Mouse (Mus musculus): Measurements from ENCODE around the gene Fuz. TPM values are rescaled to one million over a fixed set of nuclear protein-coding genes. Genes with fewer than 3 reads are reported as not detected.
A peak's percentile ranks its signal among the peaks of the same experiment; 100 is the strongest.

The Fuz gene
- polyA plus RNA-seq, 1 experiment from 2014 or later, result 26.4 TPM

DNA sequence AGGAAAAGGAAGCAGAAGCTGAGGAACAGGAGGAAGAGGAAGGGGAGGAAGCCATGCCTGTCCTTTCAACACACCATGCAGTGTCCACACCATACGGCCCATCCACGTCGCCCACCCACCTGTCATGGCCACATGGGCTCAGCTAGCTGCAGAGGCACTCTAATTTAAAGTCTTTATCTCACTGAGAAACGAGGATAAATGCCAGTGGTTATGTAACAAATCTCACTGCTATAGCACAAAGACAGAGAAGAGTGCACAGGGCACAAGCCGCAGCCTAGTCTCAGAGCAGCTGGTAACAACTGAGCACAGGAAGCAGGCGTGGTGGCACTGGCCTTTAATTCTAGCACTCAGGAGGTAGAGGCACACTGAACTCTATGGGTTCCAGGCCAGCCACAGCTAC is 54.0 kb downstream of the Fuz start:
- ATAC-seq (ENCODE audit: insufficient number of reproducible peaks, insufficient read depth, low FRiP score, low read depth), result no peak
- WGBS, result 71% methylated on average over 6 of the region's 6 CpGs
- Histone ChIP-seq H3K4me3 (ENCODE audit: low read depth, low read length) (no peak overlapping the region), H3K27ac (ENCODE audit: low read length) (no peak overlapping the region), H3K4me1 (ENCODE audit: control insufficient read depth, insufficient read depth, low read length) (no peaks in the 10 kb centered on the region; the same call in none of the 2 replicates), H3K9ac (replicated peaks; ENCODE audit: low read depth, low read length) (no peak overlapping the region), H3K27me3 (ENCODE audit: control insufficient read depth, insufficient read depth, low read length) (peaks cover 7% of the 10 kb centered on the region; the same call in 1 of the 2 replicates), H3K4me2 (replicated peaks; ENCODE audit: low read depth, low read length) (no peak overlapping the region), H3K9me3 (ENCODE audit: control insufficient read depth, low read depth, low read length) (no peaks in the 10 kb centered on the region), H3K36me3 (ENCODE audit: control insufficient read depth, insufficient read depth, low read length) (no peaks in the 10 kb centered on the region)

DNA sequence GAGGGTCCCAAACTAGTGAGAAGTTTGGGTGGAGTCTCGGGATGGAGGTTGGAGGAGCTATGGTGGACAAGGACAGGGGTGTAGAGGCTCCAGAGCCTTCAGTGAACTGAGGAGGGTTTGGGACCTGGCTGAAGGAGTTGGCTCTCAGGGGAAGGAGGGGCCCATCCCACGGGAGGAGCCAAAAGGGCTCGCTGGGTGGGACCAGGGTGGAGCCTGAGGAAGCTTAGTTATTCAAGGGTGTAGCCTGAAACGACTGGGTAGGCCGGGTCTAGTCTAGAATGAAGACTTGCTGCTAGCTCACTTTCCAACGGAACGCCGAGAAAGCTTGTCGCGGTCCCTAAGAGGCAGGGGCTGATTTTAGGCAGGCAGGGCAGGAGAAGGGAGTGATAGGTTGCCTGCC is 56.1 kb downstream of the Fuz start:
- Histone ChIP-seq H3K9me3 (ENCODE audit: control insufficient read depth, low read depth, low read length) (no peaks in the 10 kb centered on the region), H3K4me3 (ENCODE audit: low read depth, low read length) (peak overlapping the region; percentile 48), H3K36me3 (ENCODE audit: control insufficient read depth, insufficient read depth, low read length) (no peaks in the 10 kb centered on the region), H3K27me3 (ENCODE audit: control insufficient read depth, insufficient read depth, low read length) (peaks cover 7% of the 10 kb centered on the region; the same call in 1 of the 2 replicates), H3K4me1 (ENCODE audit: control insufficient read depth, insufficient read depth, low read length) (no peaks in the 10 kb centered on the region; the same call in none of the 2 replicates), H3K9ac (replicated peaks; ENCODE audit: low read depth, low read length) (peak overlapping the region; percentile 40; the same call in 1 of the 2 replicates), H3K4me2 (replicated peaks; ENCODE audit: low read depth, low read length) (peak overlapping the region; percentile 91), H3K27ac (ENCODE audit: low read length) (peak overlapping the region; percentile 76)
- WGBS, result under 1% methylated on average over 10 of the region's 10 CpGs
- peak; percentile 86 for ATAC-seq (ENCODE audit: insufficient number of reproducible peaks, insufficient read depth, low FRiP score, low read depth)

MicroRNAs encoded within 50 kb of the gene (microRNA counts, 519-probe panel; counts per million panel counts)
- microRNA mmu-miR-707, result not detected

Small RNA genes within 50 kb of the gene (microRNA-seq; reads per million reads assigned to microRNA genes)
- gene Mir707, result not detected

Other genes with a start within 250 kb of the Fuz start
- 14.0 and 15.8 TPM in 2 replicates for gene Myh14, start 225.2 kb upstream of the Fuz start, polyA plus RNA-seq (2014; fragmentation: Nextera tagmentation; extraction: Ambion mirVana)
- not detected in 2 replicates for gene Izumo2, start 187.3 kb upstream of the Fuz start, polyA plus RNA-seq (2014; fragmentation: Nextera tagmentation; extraction: Ambion mirVana)
- gene Vrk3, start 147.7 kb upstream of the Fuz start, polyA plus RNA-seq (2014; fragmentation: Nextera tagmentation; extraction: Ambion mirVana), result 32.9 and 34.7 TPM in 2 replicates
- gene Zfp473, start 145.0 kb upstream of the Fuz start, polyA plus RNA-seq (2014; fragmentation: Nextera tagmentation; extraction: Ambion mirVana), result 1.9 and 3.0 TPM in 2 replicates
- 54.2 and 56.6 TPM in 2 replicates for gene Nup62, start 80.0 kb upstream of the Fuz start, polyA plus RNA-seq (2014; fragmentation: Nextera tagmentation; extraction: Ambion mirVana)
- gene Il4i1, start 79.7 kb upstream of the Fuz start, polyA plus RNA-seq (2014; fragmentation: Nextera tagmentation; extraction: Ambion mirVana), result 1.2 and 3.0 TPM in 2 replicates
- gene Atf5, start 79.4 kb upstream of the Fuz start, polyA plus RNA-seq (2014; fragmentation: Nextera tagmentation; extraction: Ambion mirVana), result 3.1 and 4.4 TPM in 2 replicates
- 43.6 and 54.9 TPM in 2 replicates for gene Akt1s1, start 47.1 kb upstream of the Fuz start, polyA plus RNA-seq (2014; fragmentation: Nextera tagmentation; extraction: Ambion mirVana)
- 64.6 and 71.8 TPM in 2 replicates for gene Tbc1d17, start 47.0 kb upstream of the Fuz start, polyA plus RNA-seq (2014; fragmentation: Nextera tagmentation; extraction: Ambion mirVana)
- gene Pnkp, start 38.9 kb upstream of the Fuz start, polyA plus RNA-seq (2014; fragmentation: Nextera tagmentation; extraction: Ambion mirVana), result 25.7 and 30.0 TPM in 2 replicates
- 377 and 384 TPM in 2 replicates for gene Ptov1, start 26.3 kb upstream of the Fuz start, polyA plus RNA-seq (2014; fragmentation: Nextera tagmentation; extraction: Ambion mirVana)
- gene Med25, start 3.4 kb upstream of the Fuz start, polyA plus RNA-seq (2014; fragmentation: Nextera tagmentation; extraction: Ambion mirVana), result 65.2 and 79.4 TPM in 2 replicates
- gene Ap2a1, start 33.4 kb downstream of the Fuz start, polyA plus RNA-seq (2014; fragmentation: Nextera tagmentation; extraction: Ambion mirVana), result 67.3 and 72.1 TPM in 2 replicates
- gene Tsks, start 47.1 kb downstream of the Fuz start, polyA plus RNA-seq (2014; fragmentation: Nextera tagmentation; extraction: Ambion mirVana), result 0.17 TPM in 2 replicates
- 24.7 and 25.0 TPM in 2 replicates for gene Cpt1c, start 78.8 kb downstream of the Fuz start, polyA plus RNA-seq (2014; fragmentation: Nextera tagmentation; extraction: Ambion mirVana)
- gene Prmt1, start 90.5 kb downstream of the Fuz start, polyA plus RNA-seq (2014; fragmentation: Nextera tagmentation; extraction: Ambion mirVana), result 165 and 186 TPM in 2 replicates
- 89.2 and 96.0 TPM in 2 replicates for gene Irf3, start 101.6 kb downstream of the Fuz start, polyA plus RNA-seq (2014; fragmentation: Nextera tagmentation; extraction: Ambion mirVana)
- gene Bcl2l12, start 102.6 kb downstream of the Fuz start, polyA plus RNA-seq (2014; fragmentation: Nextera tagmentation; extraction: Ambion mirVana), result 60.6 and 62.9 TPM in 2 replicates
- gene Scaf1, start 120.3 kb downstream of the Fuz start, polyA plus RNA-seq (2014; fragmentation: Nextera tagmentation; extraction: Ambion mirVana), result 48.9 and 49.8 TPM in 2 replicates
- gene Rras, start 121.9 kb downstream of the Fuz start, polyA plus RNA-seq (2014; fragmentation: Nextera tagmentation; extraction: Ambion mirVana), result 71.0 and 75.0 TPM in 2 replicates
- 13.7 and 17.8 TPM in 2 replicates for gene Prr12, start 156.8 kb downstream of the Fuz start, polyA plus RNA-seq (2014; fragmentation: Nextera tagmentation; extraction: Ambion mirVana)
- gene Nosip, start 166.3 kb downstream of the Fuz start, polyA plus RNA-seq (2014; fragmentation: Nextera tagmentation; extraction: Ambion mirVana), result 58.9 and 63.6 TPM in 2 replicates
- gene Prrg2, start 166.6 kb downstream of the Fuz start, polyA plus RNA-seq (2014; fragmentation: Nextera tagmentation; extraction: Ambion mirVana), result 20.7 and 20.9 TPM in 2 replicates
- 418 and 432 TPM in 2 replicates for gene Rcn3, start 196.1 kb downstream of the Fuz start, polyA plus RNA-seq (2014; fragmentation: Nextera tagmentation; extraction: Ambion mirVana)
- 78.6 and 79.9 TPM in 2 replicates for gene Fcgrt, start 207.8 kb downstream of the Fuz start, polyA plus RNA-seq (2014; fragmentation: Nextera tagmentation; extraction: Ambion mirVana)
- 1,682 and 1,777 TPM in 2 replicates for gene Rps11, start 228.4 kb downstream of the Fuz start, polyA plus RNA-seq (2014; fragmentation: Nextera tagmentation; extraction: Ambion mirVana)
- gene Rpl13a, start 232.7 kb downstream of the Fuz start, polyA plus RNA-seq (2014; fragmentation: Nextera tagmentation; extraction: Ambion mirVana), result 1,622 and 1,649 TPM in 2 replicates
- gene Gm45713, start 240.2 kb downstream of the Fuz start, polyA plus RNA-seq (2014; fragmentation: Nextera tagmentation; extraction: Ambion mirVana), result 0.65 and 0.83 TPM in 2 replicates
- gene Flt3l, start 240.4 kb downstream of the Fuz start, polyA plus RNA-seq (2014; fragmentation: Nextera tagmentation; extraction: Ambion mirVana), result 2.1 and 2.9 TPM in 2 replicates

All from stomach, embryonic 14.5 days (tissue).